In genomic region chr4:137282584-137283406, GRCm38 (mm10) we compare ENCODE assay signal across 10 mouse cellular contexts. TPM values are rescaled to one million over a fixed set of nuclear protein-coding genes. Genes with fewer than 3 reads are reported as not detected.
A peak's percentile ranks its signal among the peaks of the same experiment; 100 is the strongest.
DNase-seq lines count a peak whose midpoint lies in the region; ATAC-seq and TF ChIP-seq lines count a peak whose summit lies in the region.
"Had no signal": no experiment of that assay in that cellular context is flagged by ENCODE, and none has a peak within 500 bp of the region (broad histone marks: within the 10 kb centered on the region; RNA-seq: fewer than 3 reads in every experiment).

No protein-coding gene starts in this region.

- H3K4me2 ChIP-seq in lung, postnatal 0 days (replicated peaks; ENCODE audit: low read depth, low read length): no peak overlapping the region
- H3K4me2 ChIP-seq in embryonic facial prominence, embryonic 11.5 days (ENCODE audit: low read depth, low read length): no peak overlapping the region

- peak; percentile 39 for DNase-seq in embryo, embryonic 10 days (ENCODE audit: low spot score)
- no peak for DNase-seq in embryo, embryonic 10.5 days (ENCODE audit: low spot score)
- peak; percentile 39 for DNase-seq in lung, postnatal 0 days (ENCODE audit: low spot score)
- no peak for DNase-seq in lung, postnatal 36 days
- DNase-seq in embryonic facial prominence, embryonic 11.5 days (ENCODE audit: low spot score): peak; percentile 59
- peak; percentile 23 for DNase-seq in mesoderm, embryonic 11.5 days (ENCODE audit: low read depth, low spot score)
- DNase-seq in right cerebral cortex, postnatal 25 days: no peak
- no peak for DNase-seq in left cerebral cortex, adult 9 months (ENCODE audit: low spot score in 2 of 2)
- DNase-seq: kidney, postnatal 25 days had no signal

- H3K9me3 ChIP-seq in lung, postnatal 0 days (ENCODE audit: low read length): no peaks in the 10 kb centered on the region
- no peaks in the 10 kb centered on the region for H3K9me3 ChIP-seq in embryonic facial prominence, embryonic 11.5 days (replicated peaks; ENCODE audit: control insufficient read depth, low read length)

- H3K27me3 ChIP-seq in lung, postnatal 0 days (replicated peaks; ENCODE audit: insufficient read depth, low read length): peaks cover 57% of the 10 kb centered on the region
- H3K27me3 ChIP-seq in embryonic facial prominence, embryonic 11.5 days (ENCODE audit: control insufficient read depth, insufficient read depth, low read length): peaks cover 55% of the 10 kb centered on the region

- TF ChIP-seq EP300 in lung, postnatal 0 days (IDR thresholded peaks at IDR 0.05): no peak

- no peak overlapping the region for H3K27ac ChIP-seq in lung, postnatal 0 days (ENCODE audit: low read length)
- no peak overlapping the region for H3K27ac ChIP-seq in embryonic facial prominence, embryonic 11.5 days (replicated peaks; ENCODE audit: low read depth, low read length)

- no peaks in the 10 kb centered on the region for H3K36me3 ChIP-seq in lung, postnatal 0 days (ENCODE audit: insufficient read depth, low read length)
- H3K36me3 ChIP-seq in embryonic facial prominence, embryonic 11.5 days (replicated peaks; ENCODE audit: control insufficient read depth, insufficient read depth, low read depth, low read length): no peaks in the 10 kb centered on the region

- 15% methylated on average over 17 of the region's 17 CpGs for WGBS in lung, postnatal 0 days
- WGBS in embryonic facial prominence, embryonic 11.5 days: 9% methylated on average over 17 of the region's 17 CpGs

- no peaks in the 10 kb centered on the region for H3K4me1 ChIP-seq in lung, postnatal 0 days (ENCODE audit: insufficient read depth, low read depth, low read length)
- peaks cover 1% of the 10 kb centered on the region for H3K4me1 ChIP-seq in embryonic facial prominence, embryonic 11.5 days (ENCODE audit: control insufficient read depth, insufficient read depth, low read length)

- no peak overlapping the region for H3K9ac ChIP-seq in lung, postnatal 0 days (replicated peaks; ENCODE audit: low read depth)
- no peak overlapping the region for H3K9ac ChIP-seq in embryonic facial prominence, embryonic 11.5 days (replicated peaks; ENCODE audit: low read length)

- no peak for ATAC-seq in lung, postnatal 0 days
- ATAC-seq in embryonic facial prominence, embryonic 11.5 days (replicated peaks; ENCODE audit: insufficient number of reproducible peaks, low FRiP score, low TSS enrichment, low read depth): 0 out of 2 replicates have a peak, but pooled peaks have one; percentile 21
- ATAC-seq: activated CD4-positive, CD25-positive, alpha-beta regulatory T cell, adult 4 months had no signal

- no peak overlapping the region for H3K4me3 ChIP-seq in lung, postnatal 0 days (ENCODE audit: low read depth, low read length)
- H3K4me3 ChIP-seq in embryonic facial prominence, embryonic 11.5 days (ENCODE audit: low read depth, low read length): no peak overlapping the region

- no peak for TF ChIP-seq CTCF in lung, postnatal 0 days (IDR thresholded peaks at IDR 0.05)

RNA-seq across cellular contexts. Expression of gene Wnt4, which starts 5.5 kb away (rescaled TPM):
- polyA plus RNA-seq in lung, postnatal 0 days (2015; fragmentation: Nextera tagmentation; extraction: Ambion mirVana): 2.1 and 2.2 TPM in 2 replicates
- polyA plus RNA-seq in embryonic facial prominence, embryonic 11.5 days (2014; fragmentation: Nextera tagmentation; extraction: Ambion mirVana): 3.3 and 4.3 TPM in 2 replicates

Comparison
In these comparisons a context has a peak if more than half of its experiments do, and no peak if none do; other contexts are left out.
1. DNase-seq: peak in embryo, embryonic 10 days (single experiment), lung, postnatal 0 days (single experiment), embryonic facial prominence, embryonic 11.5 days (single experiment) and mesoderm, embryonic 11.5 days (single experiment); none in embryo, embryonic 10.5 days (single experiment), lung, postnatal 36 days (single experiment), right cerebral cortex, postnatal 25 days (single experiment) and left cerebral cortex, adult 9 months (0 of 2).